Mouse (Mus musculus) thymus, adult 2 months (tissue): ENCODE results near the gene Vps50.

Experiments
- CTCF ChIP-seq: fragments of 200-500 bp; IDR thresholded peaks from 2 replicates; pipeline ENCODE4 v1.5.1; 2012; ENCODE audit warnings: mild to moderate bottlenecking, control low read depth, low read length, moderate library complexity, borderline replicate concordance; ENCODE audit not compliant: control insufficient read depth, poor library complexity, insufficient read depth; ENCODE audit errors: extremely low read depth
- POLR2A ChIP-seq: fragments of 200-500 bp; IDR thresholded peaks from 2 replicates; pipeline ENCODE4 v1.6.1; 2012; ENCODE audit warnings: mild to moderate bottlenecking, low read length, control low read depth, moderate library complexity; ENCODE audit not compliant: control insufficient read depth, poor library complexity, insufficient read depth; ENCODE audit errors: extremely low read depth

DNA sequence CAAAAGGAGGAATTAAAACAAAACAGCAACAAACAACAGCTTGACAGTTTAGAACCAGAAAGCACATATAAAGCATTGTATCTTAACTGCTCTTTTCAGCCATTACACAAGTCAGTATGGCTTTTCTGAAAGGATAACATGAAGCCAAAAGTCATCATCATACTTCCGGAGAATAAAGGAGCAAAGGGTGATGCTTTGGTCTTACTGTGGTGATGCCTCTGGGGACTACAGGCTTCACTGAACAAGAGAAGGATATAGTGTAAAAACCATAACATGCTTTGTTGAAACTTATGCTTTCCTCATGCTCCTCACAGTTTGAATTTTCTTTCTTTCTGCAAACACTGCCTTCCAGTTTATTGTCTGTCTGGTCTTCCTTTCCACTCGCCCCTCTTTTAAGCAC lies 34.6 kb upstream of the Vps50 start:
- TF ChIP-seq CTCF (no peak), POLR2A (no peak)
